Mouse (Mus musculus) cerebral cortex, adult 2 months (tissue): Measurements from ENCODE around the gene Snd1.

Experiments
- WGBS: fragments of 180-500 bp; shearing (Covaris S2); methylation state at CpG from one replicate; pipeline ENCODE4 v1.1.7; 2018; 5-methylcytosine and 5-hydroxymethylcytosine counted together

Gene Snd1

GRCm38 (mm10) chr6:28717203-28717844 is 242.4 kb downstream of the Snd1 start:
- 64% methylated on average over 7 of the region's 7 CpGs for WGBS

GRCm38 (mm10) chr6:28717845-28718237 is 242.9 kb downstream of the Snd1 start:
- 58% methylated on average over 4 of the region's 4 CpGs for WGBS

GRCm38 (mm10) chr6:28720391-28721171 is 245.6 kb downstream of the Snd1 start:
- 85% methylated on average over 9 of the region's 9 CpGs for WGBS

- WGBS, result 32% methylated on average over 2 of the region's 2 CpGs
Observed at GRCm38 (mm10) chr6:28723059-28723458, 248.1 kb downstream of the Snd1 start.

- 82% methylated on average over 5 of the region's 5 CpGs for WGBS
Observed at GRCm38 (mm10) chr6:28724776-28725175, 249.8 kb downstream of the Snd1 start.

GRCm38 (mm10) chr6:28729236-28729635 is 254.3 kb downstream of the Snd1 start:
- 43% methylated on average over 3 of the region's 3 CpGs for WGBS

GRCm38 (mm10) chr6:28729649-28730048 is 254.7 kb downstream of the Snd1 start:
- 40% methylated on average over 2 of the region's 2 CpGs for WGBS

GRCm38 (mm10) chr6:28731246-28731645 is 256.3 kb downstream of the Snd1 start:
- WGBS, result 76% methylated on average over 6 of the region's 6 CpGs

GRCm38 (mm10) chr6:28733884-28734647 is 259.1 kb downstream of the Snd1 start:
- WGBS, result 88% methylated on average over 5 of the region's 5 CpGs

GRCm38 (mm10) chr6:28735116-28735515 is 260.2 kb downstream of the Snd1 start:
- WGBS, result 95% methylated on average over 9 of the region's 9 CpGs

GRCm38 (mm10) chr6:28736665-28737064 is 261.7 kb downstream of the Snd1 start:
- 86% methylated on average over 7 of the region's 7 CpGs for WGBS

- 76% methylated on average over 1 of the region's 1 CpGs for WGBS
Observed at GRCm38 (mm10) chr6:28737601-28738000, 262.7 kb downstream of the Snd1 start.

GRCm38 (mm10) chr6:28743586-28743985 is 268.6 kb downstream of the Snd1 start:
- 45% methylated on average over 1 of the region's 1 CpGs for WGBS

GRCm38 (mm10) chr6:28745864-28746263 is 270.9 kb downstream of the Snd1 start:
- WGBS, result 50% methylated on average over 7 of the region's 7 CpGs

GRCm38 (mm10) chr6:28747025-28747424 is 272.1 kb downstream of the Snd1 start:
- 64% methylated on average over 5 of the region's 5 CpGs for WGBS

GRCm38 (mm10) chr6:28747931-28748670 is 273.2 kb downstream of the Snd1 start:
- 86% methylated on average over 14 of the region's 14 CpGs for WGBS

- 85% methylated on average over 3 of the region's 3 CpGs for WGBS
Observed at GRCm38 (mm10) chr6:28749224-28749623, 274.3 kb downstream of the Snd1 start.

GRCm38 (mm10) chr6:28751186-28751585 is 276.2 kb downstream of the Snd1 start:
- WGBS, result 74% methylated on average over 3 of the region's 3 CpGs

- WGBS, result 50% methylated on average over 5 of the region's 5 CpGs
Observed at GRCm38 (mm10) chr6:28753217-28753616, 278.3 kb downstream of the Snd1 start.

- 45% methylated on average over 5 of the region's 5 CpGs for WGBS
Observed at GRCm38 (mm10) chr6:28753681-28754080, 278.7 kb downstream of the Snd1 start.

- WGBS, result 45% methylated on average over 6 of the region's 6 CpGs
Observed at GRCm38 (mm10) chr6:28754127-28754898, 279.4 kb downstream of the Snd1 start.
